23 mouse cellular contexts compared by ENCODE assay signal in the genomic region with DNA sequence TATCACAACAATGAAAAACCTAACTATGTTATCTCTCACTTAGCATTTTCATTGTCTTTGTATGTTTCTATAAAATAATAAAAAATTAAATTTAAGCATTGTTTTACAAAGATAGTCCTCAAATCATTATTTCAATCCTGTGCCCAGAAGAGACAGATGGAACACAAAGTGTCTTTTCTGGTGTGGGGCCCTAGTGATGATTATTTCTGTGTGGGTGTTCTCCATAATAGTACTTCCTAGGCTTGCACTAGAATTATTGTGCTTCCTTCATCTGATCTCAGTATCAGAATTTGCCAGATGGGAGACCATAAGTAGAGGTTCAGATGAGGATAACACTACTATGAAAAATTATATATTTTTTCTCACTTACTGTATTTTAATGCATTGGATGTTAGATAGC.
DNase-seq lines count a peak whose midpoint lies in the region; ATAC-seq lines count a peak whose summit lies in the region.
"Had no signal": no experiment of that assay in that cellular context is flagged by ENCODE, and none has a peak within 500 bp of the region (broad histone marks: within the 10 kb centered on the region; RNA-seq: fewer than 3 reads in every experiment).

No protein-coding gene starts in this region.

- DNase-seq in layer of hippocampus, adult 18-20 months (ENCODE audit: low spot score in 2 of 2): peak; percentile 19 to 80
- no peak for DNase-seq in layer of hippocampus, postnatal 25 days (ENCODE audit: extremely low spot score in 1 of 2, low spot score in 1 of 2)
- peak; percentile 16 for DNase-seq in brain, adult 2 months (ENCODE audit: low read depth, low spot score)
- peak; percentile 10 to 18 for DNase-seq in layer of hippocampus, adult 8-10 months (ENCODE audit: low spot score in 2 of 2)
- peak; percentile 69 for DNase-seq in layer of hippocampus, adult 9-11 months
- DNase-seq: adrenal gland, adult 8-10 months; adrenal gland, postnatal 14 days; adrenal gland, postnatal 36 days; cerebellum, adult 11 months; cerebellum, adult 18-20 months; cerebellum, adult 8-10 months; cerebellum, adult 9-11 months; cerebellum, postnatal 14 days; cerebellum, postnatal 36 days; embryo, embryonic 11 days had no signal

- H3K4me2 ChIP-seq in liver, embryonic 12.5 days: no peak overlapping the region
- H3K4me2 ChIP-seq: embryonic facial prominence, embryonic 13.5 days; embryonic facial prominence, embryonic 15.5 days; forebrain, embryonic 13.5 days; forebrain, embryonic 15.5 days had no signal

- no peak overlapping the region for H3K27ac ChIP-seq in liver, embryonic 12.5 days
- H3K27ac ChIP-seq: embryonic facial prominence, embryonic 13.5 days; embryonic facial prominence, embryonic 15.5 days; forebrain, embryonic 10.5 days; forebrain, embryonic 13.5 days; forebrain, embryonic 15.5 days had no signal

- H3K36me3 ChIP-seq in liver, embryonic 12.5 days: no peaks in the 10 kb centered on the region
- H3K36me3 ChIP-seq: embryonic facial prominence, embryonic 13.5 days; embryonic facial prominence, embryonic 15.5 days; forebrain, embryonic 10.5 days; forebrain, embryonic 15.5 days had no signal

- H3K4me1 ChIP-seq in liver, embryonic 12.5 days: no peaks in the 10 kb centered on the region
- H3K4me1 ChIP-seq: embryonic facial prominence, embryonic 13.5 days; embryonic facial prominence, embryonic 15.5 days; forebrain, embryonic 13.5 days; forebrain, embryonic 15.5 days had no signal

- no peaks in the 10 kb centered on the region for H3K9me3 ChIP-seq in liver, embryonic 12.5 days (replicated peaks)
- H3K9me3 ChIP-seq: embryonic facial prominence, embryonic 13.5 days; embryonic facial prominence, embryonic 15.5 days; forebrain, embryonic 10.5 days; forebrain, embryonic 13.5 days; forebrain, embryonic 15.5 days had no signal

- H3K9ac ChIP-seq in liver, embryonic 12.5 days: no peak overlapping the region
- H3K9ac ChIP-seq: embryonic facial prominence, embryonic 13.5 days; embryonic facial prominence, embryonic 15.5 days; forebrain, embryonic 13.5 days; forebrain, embryonic 15.5 days had no signal

- no peak for ATAC-seq in activated CD4-positive, CD25-positive, alpha-beta regulatory T cell, adult 4 months
- no peak for ATAC-seq in liver, embryonic 12.5 days
- ATAC-seq: forebrain, embryonic 13.5 days; forebrain, embryonic 15.5 days had no signal

- no peaks in the 10 kb centered on the region for H3K27me3 ChIP-seq in liver, embryonic 12.5 days (replicated peaks)
- H3K27me3 ChIP-seq: embryonic facial prominence, embryonic 13.5 days; embryonic facial prominence, embryonic 15.5 days; forebrain, embryonic 13.5 days; forebrain, embryonic 15.5 days had no signal

- H3K4me3 ChIP-seq in liver, embryonic 12.5 days: no peak overlapping the region
- H3K4me3 ChIP-seq: embryonic facial prominence, embryonic 13.5 days; embryonic facial prominence, embryonic 15.5 days; erythroblast, embryonic 14.5 days; forebrain, embryonic 10.5 days; forebrain, embryonic 13.5 days; forebrain, embryonic 15.5 days had no signal

Comparison
In these comparisons a context has a peak if more than half of its experiments do, and no peak if none do; other contexts are left out.
1. DNase-seq: peak in layer of hippocampus, adult 18-20 months (2 of 2), brain, adult 2 months (single experiment), layer of hippocampus, adult 8-10 months (2 of 2) and layer of hippocampus, adult 9-11 months (single experiment); none in layer of hippocampus, postnatal 25 days (0 of 2).